Mouse (Mus musculus): ENCODE measurements around the gene Rgs14. TPM values are rescaled to one million over a fixed set of nuclear protein-coding genes. Genes with fewer than 3 reads are reported as not detected.

Gene Rgs14
- 1.4 TPM in 2 replicates for polyA plus RNA-seq (2015; fragmentation: Nextera tagmentation; extraction: Ambion mirVana)

- Histone ChIP-seq H3K9me3 (no peaks in the 10 kb centered on the region), H3K27ac (0 out of 2 replicates have a peak within 1 kb of the TSS, but pooled peaks have one; percentile 28), H3K36me3 (no peaks in the 10 kb centered on the region), H3K9ac (peak within 1 kb of the TSS; percentile 52; the same call in 1 of the 2 replicates), H3K4me3 (peak within 1 kb of the TSS; percentile 22; the same call in 1 of the 2 replicates), H3K27me3 (peaks cover 16% of the 10 kb centered on the region), H3K4me2 (peak within 1 kb of the TSS; percentile 43), H3K4me1 (peaks cover 4% of the 10 kb centered on the region; the same call in 1 of the 2 replicates)
- no peak for ATAC-seq (ENCODE audit: insufficient number of reproducible peaks, insufficient read depth, low FRiP score, low TSS enrichment, low read depth)
- 51% methylated on average over 13 of the region's 13 CpGs for WGBS
Observed at GRCm38 (mm10) chr13:55369531-55370114, at the start of gene Rgs14. Rgs14 (plus strand) TSS chr13:55369732.

- H3K9me3 ChIP-seq: no peaks in the 10 kb centered on the region
- H3K27ac ChIP-seq: peak within 1 kb of the TSS; percentile 86
- peak within 1 kb of the TSS; percentile 97 for H3K4me3 ChIP-seq
- H3K9ac ChIP-seq: peak within 1 kb of the TSS; percentile 97
- peaks cover 28% of the 10 kb centered on the region for H3K4me1 ChIP-seq
- WGBS: 81% methylated on average over 4 of the region's 4 CpGs
- H3K27me3 ChIP-seq: no peaks in the 10 kb centered on the region
- no peak for ATAC-seq (ENCODE audit: insufficient number of reproducible peaks, insufficient read depth, low FRiP score, low TSS enrichment, low read depth)
- H3K4me2 ChIP-seq: peak within 1 kb of the TSS; percentile 88
- H3K36me3 ChIP-seq: peaks cover 69% of the 10 kb centered on the region
Observed at GRCm38 (mm10) chr13:55319931-55320533, 49.5 kb upstream of the Rgs14 start, which contains the start of gene Prelid1. Prelid1 (plus strand) TSS chr13:55320500.

- under 1% methylated on average over 72 of the region's 73 CpGs for WGBS
- Histone ChIP-seq H3K36me3 (peaks cover 69% of the 10 kb centered on the region), H3K27ac (peak within 1 kb of the TSS; percentile 86), H3K9ac (peak within 1 kb of the TSS; percentile 97), H3K4me1 (peaks cover 28% of the 10 kb centered on the region), H3K9me3 (no peaks in the 10 kb centered on the region), H3K4me2 (peak within 1 kb of the TSS; percentile 88), H3K4me3 (peak within 1 kb of the TSS; percentile 97), H3K27me3 (no peaks in the 10 kb centered on the region)
- peak; percentile 85 for ATAC-seq (ENCODE audit: insufficient number of reproducible peaks, insufficient read depth, low FRiP score, low TSS enrichment, low read depth)
Observed at GRCm38 (mm10) chr13:55321434-55322129, 48.0 kb upstream of the Rgs14 start, which contains the start of gene Rab24. Rab24 (minus strand) TSS chr13:55321946.

- peaks cover 32% of the 10 kb centered on the region for H3K4me1 ChIP-seq
- H3K27me3 ChIP-seq: no peaks in the 10 kb centered on the region
- H3K9me3 ChIP-seq: no peaks in the 10 kb centered on the region
- peak overlapping the region; percentile 97 for H3K9ac ChIP-seq
- peak overlapping the region; percentile 97 for H3K4me3 ChIP-seq
- peak overlapping the region; percentile 88 for H3K4me2 ChIP-seq
- under 1% methylated on average over 31 of the region's 31 CpGs for WGBS
- 0 out of 2 replicates have a peak, but pooled peaks have one; percentile 0 for ATAC-seq (ENCODE audit: insufficient number of reproducible peaks, insufficient read depth, low FRiP score, low TSS enrichment, low read depth)
- H3K27ac ChIP-seq: peak overlapping the region; percentile 86
- H3K36me3 ChIP-seq: peaks cover 64% of the 10 kb centered on the region
Observed at GRCm38 (mm10) chr13:55322130-55322825, 47.3 kb upstream of the Rgs14 start.

- ATAC-seq (ENCODE audit: insufficient number of reproducible peaks, insufficient read depth, low FRiP score, low TSS enrichment, low read depth): no peak
- WGBS: 87% methylated on average over 11 of the region's 11 CpGs
- Histone ChIP-seq H3K4me2 (no peak overlapping the region), H3K4me3 (no peak overlapping the region), H3K36me3 (peaks cover 35% of the 10 kb centered on the region), H3K9ac (no peak overlapping the region), H3K9me3 (no peaks in the 10 kb centered on the region), H3K27me3 (no peaks in the 10 kb centered on the region), H3K4me1 (peaks cover 52% of the 10 kb centered on the region), H3K27ac (no peak overlapping the region)
Observed at GRCm38 (mm10) chr13:55325596-55325995, 43.9 kb upstream of the Rgs14 start.

- no peaks in the 10 kb centered on the region for H3K27me3 ChIP-seq
- H3K4me2 ChIP-seq: peak overlapping the region; percentile 90; the same call in 1 of the 2 replicates
- WGBS: 56% methylated on average over 4 of the region's 4 CpGs
- no peak for ATAC-seq (ENCODE audit: insufficient number of reproducible peaks, insufficient read depth, low FRiP score, low TSS enrichment, low read depth)
- H3K9me3 ChIP-seq: no peaks in the 10 kb centered on the region
- H3K4me3 ChIP-seq: no peak overlapping the region; the same call in 1 of the 2 replicates
- 0 out of 2 replicates have a peak overlapping the region, but pooled peaks have one; percentile 1 for H3K27ac ChIP-seq
- 0 out of 2 replicates have a peak overlapping the region, but pooled peaks have one; percentile 27 for H3K9ac ChIP-seq
- peaks cover 51% of the 10 kb centered on the region for H3K4me1 ChIP-seq
- peaks cover 35% of the 10 kb centered on the region for H3K36me3 ChIP-seq
Observed at GRCm38 (mm10) chr13:55327169-55327568, 42.4 kb upstream of the Rgs14 start.

GRCm38 (mm10) chr13:55327633-55328032, 41.9 kb upstream of the Rgs14 start:
- peaks cover 50% of the 10 kb centered on the region for H3K4me1 ChIP-seq
- peak overlapping the region; percentile 90 for H3K4me2 ChIP-seq
- no peaks in the 10 kb centered on the region for H3K27me3 ChIP-seq
- peaks cover 35% of the 10 kb centered on the region for H3K36me3 ChIP-seq
- no peaks in the 10 kb centered on the region for H3K9me3 ChIP-seq
- H3K9ac ChIP-seq: peak overlapping the region; percentile 28; the same call in 1 of the 2 replicates
- peak overlapping the region; percentile 69 for H3K4me3 ChIP-seq
- WGBS: 45% methylated on average over 8 of the region's 8 CpGs
- 0 out of 2 replicates have a peak overlapping the region, but pooled peaks have one; percentile 1 for H3K27ac ChIP-seq
- no peak for ATAC-seq (ENCODE audit: insufficient number of reproducible peaks, insufficient read depth, low FRiP score, low TSS enrichment, low read depth)

- no peak overlapping the region for H3K27ac ChIP-seq
Observed at GRCm38 (mm10) chr13:55328171-55328570, 41.4 kb upstream of the Rgs14 start.

GRCm38 (mm10) chr13:55328641-55329040, 40.9 kb upstream of the Rgs14 start:
- Histone ChIP-seq H3K27me3 (no peaks in the 10 kb centered on the region), H3K9me3 (no peaks in the 10 kb centered on the region), H3K4me1 (peaks cover 40% of the 10 kb centered on the region), H3K4me3 (peak overlapping the region; percentile 69), H3K27ac (no peak overlapping the region), H3K9ac (peak overlapping the region; percentile 81), H3K4me2 (peak overlapping the region; percentile 90), H3K36me3 (peaks cover 28% of the 10 kb centered on the region)
- ATAC-seq (ENCODE audit: insufficient number of reproducible peaks, insufficient read depth, low FRiP score, low TSS enrichment, low read depth): no peak
- 74% methylated on average over 4 of the region's 4 CpGs for WGBS

More at GRCm38 (mm10) chr13:55328171-55328570, 41.4 kb upstream of the Rgs14 start:
- Histone ChIP-seq H3K27me3 (no peaks in the 10 kb centered on the region), H3K36me3 (peaks cover 32% of the 10 kb centered on the region), H3K4me2 (peak overlapping the region; percentile 90), H3K4me3 (peak overlapping the region; percentile 69), H3K9me3 (no peaks in the 10 kb centered on the region), H3K4me1 (peaks cover 45% of the 10 kb centered on the region), H3K9ac (peak overlapping the region; percentile 81)
- ATAC-seq (ENCODE audit: insufficient number of reproducible peaks, insufficient read depth, low FRiP score, low TSS enrichment, low read depth): no peak
- WGBS: 81% methylated on average over 6 of the region's 6 CpGs

- Histone ChIP-seq H3K27ac (peak overlapping the region; percentile 91), H3K36me3 (peaks cover 22% of the 10 kb centered on the region), H3K27me3 (no peaks in the 10 kb centered on the region), H3K4me1 (peaks cover 35% of the 10 kb centered on the region), H3K9ac (peak overlapping the region; percentile 81), H3K4me3 (peak overlapping the region; percentile 69), H3K4me2 (peak overlapping the region; percentile 90), H3K9me3 (no peaks in the 10 kb centered on the region)
- peak; percentile 35; the same call in 1 of the 2 replicates for ATAC-seq (ENCODE audit: insufficient number of reproducible peaks, insufficient read depth, low FRiP score, low TSS enrichment, low read depth)
- WGBS: under 1% methylated on average over 28 of the region's 29 CpGs
Observed at GRCm38 (mm10) chr13:55329109-55329682, 40.3 kb upstream of the Rgs14 start.

All from embryonic facial prominence, embryonic 13.5 days (tissue).